Mouse (Mus musculus) ES-E14 (cell line): Measurements from ENCODE around the gene Ogfod2. TPM values are rescaled to one million over a fixed set of nuclear protein-coding genes. Genes with fewer than 3 reads are reported as not detected.

Source experiments
- DNase-seq: peaks from one replicate; pipeline ENCODE4 v3.0.0-alpha.2; 2013; ENCODE audit warnings: low read depth, low spot score
- H3K27ac ChIP-seq: 2 replicates; pipeline ENCODE4 v1.5.1; 2012; ENCODE audit warnings: low read depth, mild to moderate bottlenecking, low read length, moderate library complexity, mixed read lengths; ENCODE audit not compliant: poor library complexity, insufficient read depth, severe bottlenecking
- H3K36me3 ChIP-seq: 2 replicates; pipeline ENCODE4 v1.6.1; 2012; ENCODE audit warnings: mild to moderate bottlenecking, low read length, moderate library complexity, mixed read lengths; ENCODE audit not compliant: control insufficient read depth, poor library complexity, insufficient read depth, severe bottlenecking
- H3K4me1 ChIP-seq, 2 experiments: fragments of 150-350 bp in 1 of 2; sonication (generic) in 1 of 2; 2 replicates each; pipeline ENCODE4 v1.6.1; 2012; ENCODE audit warnings: low read length in 2 of 2, mild to moderate bottlenecking in 1 of 2, mixed read lengths in 1 of 2; ENCODE audit not compliant: control insufficient read depth in 2 of 2, insufficient read depth in 2 of 2, poor library complexity in 1 of 2
- H3K4me3 ChIP-seq, 2 experiments: fragments of 150-350 bp in 1 of 2; sonication (generic) in 1 of 2; 2 replicates each; pipeline ENCODE4 v1.5.1; 2012; ENCODE audit warnings: low read length in 2 of 2, low read depth in 1 of 2, mild to moderate bottlenecking in 1 of 2, mixed read lengths in 1 of 2; ENCODE audit not compliant: insufficient read depth in 1 of 2, poor library complexity in 1 of 2, severe bottlenecking in 1 of 2
- H3K9ac ChIP-seq: 2 replicates; pipeline ENCODE4 v1.6.1; 2012; ENCODE audit warnings: low read depth, mild to moderate bottlenecking, low read length, mixed read lengths; ENCODE audit not compliant: poor library complexity, insufficient read depth, severe bottlenecking
- H3K9me3 ChIP-seq: fragments of 150-350 bp; sonication (generic); 2 replicates; pipeline ENCODE4 v1.6.1; 2012; ENCODE audit warnings: low read depth, mild to moderate bottlenecking, low read length; ENCODE audit not compliant: control insufficient read depth, insufficient read depth
- CHD2 ChIP-seq: IDR thresholded peaks from 2 replicates; pipeline ENCODE4 v1.6.1; 2014; ENCODE audit warnings: mild to moderate bottlenecking, low read depth, low read length, inconsistent platforms
- HCFC1 ChIP-seq: IDR thresholded peaks from 2 replicates; pipeline ENCODE4 v1.6.1; 2012; ENCODE audit warnings: low read length, inconsistent platforms, borderline replicate concordance; ENCODE audit not compliant: insufficient read depth
- MAFK ChIP-seq: IDR thresholded peaks from 2 replicates; pipeline ENCODE4 v1.6.1; 2014; ENCODE audit warnings: mild to moderate bottlenecking, low read depth, low read length, inconsistent platforms; ENCODE audit not compliant: insufficient read depth
- ZC3H11A ChIP-seq: IDR thresholded peaks from 2 replicates; pipeline ENCODE4 v1.6.1; 2012; ENCODE audit warnings: low read depth, mild to moderate bottlenecking, inconsistent platforms, low read length, borderline replicate concordance
- ZNF384 ChIP-seq: IDR thresholded peaks from 2 replicates; pipeline ENCODE4 v1.6.1; 2012; ENCODE audit warnings: low read depth, low read length, inconsistent platforms
- in situ Hi-C, 2 experiments: fragments of 600-800 bp; cut with MboI; formaldehyde crosslinking; loops; one replicate each; pipeline ENCODE4 v1.15.1; 2025; ENCODE audit warnings: low sequenced_read_pairs in 2 of 2, inconsistent platforms in 1 of 2; ENCODE audit not compliant: unreplicated experiment in 2 of 2
- total RNA-seq: library from RNA; depleted of rRNA; stranded (reverse); fragments of 300-350 nt; gene quantifications from 2 replicates; pipeline ENCODE4 v1.2.3, GENCODE M21; 2012

Gene Ogfod2
- total RNA-seq, 1 experiment = 7.8 TPM

- in situ Hi-C loops = no loop called here
- DNase-seq = no peak
- Histone ChIP-seq H3K9me3 (no peaks in the 10 kb centered on the region), H3K36me3 (no peaks in the 10 kb centered on the region), H3K27ac (no peak overlapping the region), H3K4me1 (peaks cover 0 to 3% of the 10 kb centered on the region in 2 experiments; a peak in 1 of 4 replicates), H3K9ac (no peak overlapping the region), H3K4me3 (no peak overlapping the region)
- no peak for TF ChIP-seq ZC3H11A
- no peak for TF ChIP-seq HCFC1
- no peak for TF ChIP-seq ZNF384
- no peak for TF ChIP-seq MAFK
- TF ChIP-seq CHD2 = no peak
These were observed 13.2 kb upstream of the Ogfod2 start for GRCm38 (mm10) chr5:124098923-124099322.

- in situ Hi-C loops = no loop called here
- Histone ChIP-seq H3K9ac (no peak overlapping the region), H3K4me3 (no peak overlapping the region), H3K9me3 (no peaks in the 10 kb centered on the region), H3K36me3 (no peaks in the 10 kb centered on the region), H3K4me1 (no peaks in the 10 kb centered on the region; a peak in 1 of 4 replicates), H3K27ac (no peak overlapping the region)
- DNase-seq = no peak
- no peak for TF ChIP-seq CHD2
- no peak for TF ChIP-seq ZC3H11A
- no peak for TF ChIP-seq HCFC1
- no peak for TF ChIP-seq ZNF384
- no peak for TF ChIP-seq MAFK
These were observed 11.7 kb upstream of the Ogfod2 start for GRCm38 (mm10) chr5:124100128-124101044.

GRCm38 (mm10) chr5:124102326-124102725, 9.8 kb upstream of the Ogfod2 start:
- TF ChIP-seq ZNF384 (no peak), ZC3H11A (no peak)
- H3K4me3 ChIP-seq = no peak overlapping the region
- in situ Hi-C loops = no loop called here
- no peaks in the 10 kb centered on the region for H3K9me3 ChIP-seq
- DNase-seq = no peak
- no peaks in the 10 kb centered on the region for H3K4me1 ChIP-seq
- H3K9ac ChIP-seq = no peak overlapping the region
- H3K27ac ChIP-seq = no peak overlapping the region
- no peaks in the 10 kb centered on the region for H3K36me3 ChIP-seq

- H3K4me3 ChIP-seq = no peak overlapping the region
- H3K9ac ChIP-seq = no peak overlapping the region
- H3K27ac ChIP-seq = no peak overlapping the region
- no peaks in the 10 kb centered on the region for H3K36me3 ChIP-seq
- in situ Hi-C loops = no loop called here
- no peaks in the 10 kb centered on the region for H3K9me3 ChIP-seq
- TF ChIP-seq ZNF384 (no peak), HCFC1 (no peak), MAFK (no peak), CHD2 (no peak), ZC3H11A (no peak)
- no peak for DNase-seq
- H3K4me1 ChIP-seq = no peaks in the 10 kb centered on the region
These were observed 9.1 kb upstream of the Ogfod2 start for GRCm38 (mm10) chr5:124103020-124103419.

- Histone ChIP-seq H3K27ac (no peak overlapping the region), H3K9ac (no peak overlapping the region), H3K4me1 (no peaks in the 10 kb centered on the region), H3K9me3 (no peaks in the 10 kb centered on the region), H3K36me3 (no peaks in the 10 kb centered on the region), H3K4me3 (no peak overlapping the region)
- DNase-seq = no peak
- in situ Hi-C loops = no loop called here
- TF ChIP-seq CHD2 (no peak), MAFK (no peak), ZC3H11A (no peak), HCFC1 (no peak), ZNF384 (no peak)
These were observed 8.5 kb upstream of the Ogfod2 start for GRCm38 (mm10) chr5:124103552-124103951.
